Mouse (Mus musculus) kidney, embryonic 16.5 days (tissue): ENCODE measurements around the gene Raf1. TPM values are rescaled to one million over a fixed set of nuclear protein-coding genes. Genes with fewer than 3 reads are reported as not detected.
A peak's percentile ranks its signal among the peaks of the same experiment; 100 is the strongest.
"Not testable (repeated sequence)": the region's sequence is repeated elsewhere in the genome, so short reads cannot be mapped to it uniquely, and the experiment has no call there.

Experiments
- ATAC-seq: fragments of 200-750 bp; cut with Nextera tagmentation; 2 replicates; pipeline ENCODE4 v1.8.0; 2017; ENCODE audit warnings: moderate TSS enrichment; ENCODE audit not compliant: low FRiP score, low TSS enrichment
- H3K27ac ChIP-seq: fragments of 300-500 bp; sonication (generic); 2 replicates; pipeline ENCODE4 v1.5.1; 2014; ENCODE audit warnings: low read length
- H3K27me3 ChIP-seq: fragments of 300-500 bp; sonication (generic); 2 replicates; pipeline ENCODE4 v1.6.1; 2014; ENCODE audit warnings: low read length, control low read depth, mixed read lengths; ENCODE audit not compliant: insufficient read depth
- H3K36me3 ChIP-seq: fragments of 300-500 bp; sonication (generic); 2 replicates; pipeline ENCODE4 v1.6.1; 2014; ENCODE audit warnings: low read length, control low read depth, mixed read lengths; ENCODE audit not compliant: insufficient read depth
- H3K4me1 ChIP-seq: fragments of 300-500 bp; sonication (generic); 2 replicates; pipeline ENCODE4 v1.6.1; 2014; ENCODE audit warnings: low read length, control low read depth, mixed read lengths; ENCODE audit not compliant: insufficient read depth
- H3K4me2 ChIP-seq: fragments of 300-500 bp; sonication (generic); replicated peaks from 2 replicates; pipeline ENCODE4 v1.6.1; 2014; ENCODE audit warnings: low read depth, low read length
- H3K4me3 ChIP-seq: fragments of 300-500 bp; sonication (generic); 2 replicates; pipeline ENCODE4 v1.5.1; 2014; ENCODE audit warnings: mild to moderate bottlenecking, low read length
- H3K9ac ChIP-seq: fragments of 300-500 bp; sonication (generic); replicated peaks from 2 replicates; pipeline ENCODE4 v1.6.1; 2014; ENCODE audit warnings: low read length
- H3K9me3 ChIP-seq: fragments of 300-500 bp; sonication (generic); 2 replicates; pipeline ENCODE4 v1.6.1; 2016; ENCODE audit warnings: low read length, control low read depth
- WGBS: fragments of 180-500 bp; shearing (Covaris S2); extraction: QIAGEN DNeasy Blood & Tissue Kit; methylation state at CpG from one replicate; pipeline ENCODE4 v1.1.7; 2014; 5-methylcytosine and 5-hydroxymethylcytosine counted together
- polyA plus RNA-seq: library from polyadenylated mRNA; unstranded; fragments of >200 nt; fragmentation: Nextera tagmentation; extraction: Ambion mirVana; gene quantifications from 2 replicates; pipeline ENCODE4 v1.2.1, GENCODE M21; 2015

Raf1 gene
- polyA plus RNA-seq, 1 experiment from 2014 or later: 91.0 TPM

DNA sequence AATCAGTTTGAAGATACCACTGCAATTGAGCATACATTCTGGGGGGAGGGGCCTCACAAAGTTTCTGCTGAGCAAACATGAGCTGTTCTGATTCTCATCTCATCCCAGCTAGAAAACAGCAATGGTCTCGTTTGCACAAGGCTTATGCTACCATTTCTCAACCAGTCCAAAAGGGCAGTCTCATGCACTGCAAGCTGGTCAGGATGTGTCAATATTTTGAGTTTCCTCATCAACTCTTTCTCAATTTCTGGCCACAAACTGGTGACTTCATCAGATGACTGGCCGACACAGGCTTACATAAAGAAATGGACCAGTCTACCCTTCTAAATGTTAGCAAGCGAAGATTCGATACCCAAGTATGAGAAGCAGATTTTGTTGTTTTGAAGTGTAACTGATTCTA, 9.8 kb downstream of the Raf1 start:
- Histone ChIP-seq H3K36me3 (0 out of 2 replicates have a peak, but pooled peaks cover 1% of the 10 kb centered on the region), H3K4me2 (no peak overlapping the region), H3K9ac (no peak overlapping the region), H3K27ac (no peak overlapping the region), H3K4me1 (no peaks in the 10 kb centered on the region; the same call in 1 of the 2 replicates), H3K4me3 (no peak overlapping the region), H3K9me3 (no peaks in the 10 kb centered on the region), H3K27me3 (no peaks in the 10 kb centered on the region)
- 79% methylated on average over 4 of the region's 4 CpGs for WGBS
- no peak for ATAC-seq

GRCm38 (mm10) chr6:115664268-115664667, 12.2 kb downstream of the Raf1 start:
- no peaks in the 10 kb centered on the region for H3K27me3 ChIP-seq
- H3K9me3 ChIP-seq: no peaks in the 10 kb centered on the region
- WGBS: 88% methylated on average over 3 of the region's 3 CpGs
- 0 out of 2 replicates have a peak, but pooled peaks cover 3% of the 10 kb centered on the region for H3K36me3 ChIP-seq
- peaks cover 2% of the 10 kb centered on the region; the same call in 1 of the 2 replicates for H3K4me1 ChIP-seq
- H3K4me2 ChIP-seq: no peak overlapping the region
- ATAC-seq: no peak
- H3K27ac ChIP-seq: no peak overlapping the region
- H3K9ac ChIP-seq: no peak overlapping the region
- H3K4me3 ChIP-seq: no peak overlapping the region

DNA sequence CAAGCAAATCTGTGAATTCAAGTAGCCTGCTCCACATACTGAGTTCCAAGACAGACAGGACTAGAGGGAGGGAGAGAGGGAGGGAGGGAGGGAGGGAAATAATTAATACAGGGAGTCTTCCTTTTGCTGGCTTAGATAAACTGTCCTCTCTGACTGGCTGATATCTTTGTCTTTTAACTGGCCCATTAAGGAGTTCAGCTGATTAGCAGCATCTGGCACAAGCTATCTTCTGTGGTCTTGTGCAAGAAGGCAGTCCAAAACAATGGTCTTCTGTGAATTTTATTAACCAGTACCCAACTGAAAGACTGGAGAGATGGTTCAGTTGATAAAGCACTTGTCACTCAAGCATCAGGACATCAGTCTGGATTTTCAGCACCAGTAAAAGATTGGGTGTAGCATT, 17.6 kb downstream of the Raf1 start:
- Histone ChIP-seq H3K4me2 (no peak overlapping the region), H3K4me3 (no peak overlapping the region), H3K9ac (no peak overlapping the region), H3K9me3 (no peaks in the 10 kb centered on the region), H3K27me3 (no peaks in the 10 kb centered on the region), H3K27ac (no peak overlapping the region), H3K36me3 (0 out of 2 replicates have a peak, but pooled peaks cover 3% of the 10 kb centered on the region), H3K4me1 (peaks cover 9% of the 10 kb centered on the region; the same call in 1 of the 2 replicates)
- no peak for ATAC-seq

DNA sequence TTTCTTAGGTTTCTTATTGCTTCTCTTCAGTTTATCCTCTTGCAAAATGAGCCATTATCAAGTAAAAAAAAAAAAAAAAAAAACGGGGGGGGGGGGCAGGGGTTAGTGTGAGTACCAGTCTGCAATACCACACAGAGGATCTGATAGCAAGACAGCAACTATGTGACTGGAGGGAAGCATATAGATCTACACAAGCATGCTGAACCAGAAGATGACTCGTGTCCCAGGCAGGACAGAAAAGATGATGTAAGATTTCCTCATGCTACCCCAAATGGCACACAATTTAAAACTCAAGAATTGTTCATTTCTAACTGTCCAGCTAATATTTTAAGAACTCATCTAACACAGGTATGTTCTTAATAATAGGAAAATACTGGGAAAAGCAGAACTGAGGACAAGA, 22.5 kb downstream of the Raf1 start:
- H3K4me2 ChIP-seq: no peak overlapping the region
- H3K36me3 ChIP-seq: no peaks in the 10 kb centered on the region
- H3K9ac ChIP-seq: no peak overlapping the region
- H3K4me1 ChIP-seq: peaks cover 36% of the 10 kb centered on the region
- H3K27me3 ChIP-seq: no peaks in the 10 kb centered on the region
- H3K27ac ChIP-seq: no peak overlapping the region
- H3K4me3 ChIP-seq: no peak overlapping the region
- H3K9me3 ChIP-seq: no peaks in the 10 kb centered on the region
- ATAC-seq: no peak
- 29% methylated on average over 2 of the region's 2 CpGs for WGBS

GRCm38 (mm10) chr6:115651719-115652118, 24.7 kb downstream of the Raf1 start:
- Histone ChIP-seq H3K9me3 (no peaks in the 10 kb centered on the region), H3K27me3 (no peaks in the 10 kb centered on the region), H3K4me2 (no peak overlapping the region), H3K4me1 (peaks cover 40% of the 10 kb centered on the region), H3K36me3 (no peaks in the 10 kb centered on the region), H3K27ac (no peak overlapping the region), H3K9ac (no peak overlapping the region), H3K4me3 (no peak overlapping the region)
- 0 out of 2 replicates have a peak, but pooled peaks have one; percentile 23 for ATAC-seq

GRCm38 (mm10) chr6:115650476-115651427, 25.7 kb downstream of the Raf1 start:
- H3K27ac ChIP-seq: peak overlapping the region; percentile 75
- ATAC-seq: peak; percentile 63
- no peak overlapping the region for H3K9ac ChIP-seq
- no peak overlapping the region for H3K4me2 ChIP-seq
- no peaks in the 10 kb centered on the region for H3K27me3 ChIP-seq
- H3K4me1 ChIP-seq: peaks cover 40% of the 10 kb centered on the region
- H3K4me3 ChIP-seq: no peak overlapping the region
- WGBS: 32% methylated on average over 5 of the region's 5 CpGs
- no peaks in the 10 kb centered on the region for H3K36me3 ChIP-seq
- no peaks in the 10 kb centered on the region for H3K9me3 ChIP-seq

- Histone ChIP-seq H3K27me3 (no peaks in the 10 kb centered on the region), H3K4me2 (no peak overlapping the region), H3K4me1 (peaks cover 42% of the 10 kb centered on the region), H3K4me3 (no peak overlapping the region), H3K36me3 (no peaks in the 10 kb centered on the region), H3K9ac (no peak overlapping the region), H3K27ac (no peak overlapping the region), H3K9me3 (no peaks in the 10 kb centered on the region)
- 72% methylated on average over 1 of the region's 1 CpGs for WGBS
- ATAC-seq: no peak
Measured at GRCm38 (mm10) chr6:115649792-115650365, 26.6 kb downstream of the Raf1 start.

DNA sequence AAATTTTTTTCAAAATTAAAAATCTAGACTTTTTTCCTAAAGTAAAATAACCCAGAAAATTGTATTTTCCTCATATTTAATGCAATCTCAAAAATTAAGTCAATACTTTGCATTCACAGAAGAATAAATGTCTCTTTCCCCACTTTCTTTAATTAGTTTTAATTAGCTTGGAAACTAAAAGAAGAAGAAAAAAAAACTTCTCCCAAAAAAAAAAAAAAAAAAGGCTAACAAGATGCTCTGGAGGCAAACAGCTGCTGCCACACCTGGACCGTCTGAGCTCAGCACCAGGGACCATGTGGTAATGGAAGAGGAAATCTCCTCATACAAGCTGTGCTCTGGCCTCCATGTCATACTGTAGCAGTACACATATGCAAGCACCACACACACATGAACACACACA, 33.1 kb downstream of the Raf1 start:
- Histone ChIP-seq H3K9ac (no peak overlapping the region), H3K4me2 (no peak overlapping the region), H3K27me3 (no peaks in the 10 kb centered on the region), H3K9me3 (no peaks in the 10 kb centered on the region), H3K4me3 (no peak overlapping the region), H3K27ac (no peak overlapping the region), H3K36me3 (peaks cover 19% of the 10 kb centered on the region; the same call in 1 of the 2 replicates), H3K4me1 (0 out of 2 replicates have a peak, but pooled peaks cover 7% of the 10 kb centered on the region)
- WGBS: 64% methylated on average over 1 of the region's 1 CpGs
- ATAC-seq: no peak

DNA sequence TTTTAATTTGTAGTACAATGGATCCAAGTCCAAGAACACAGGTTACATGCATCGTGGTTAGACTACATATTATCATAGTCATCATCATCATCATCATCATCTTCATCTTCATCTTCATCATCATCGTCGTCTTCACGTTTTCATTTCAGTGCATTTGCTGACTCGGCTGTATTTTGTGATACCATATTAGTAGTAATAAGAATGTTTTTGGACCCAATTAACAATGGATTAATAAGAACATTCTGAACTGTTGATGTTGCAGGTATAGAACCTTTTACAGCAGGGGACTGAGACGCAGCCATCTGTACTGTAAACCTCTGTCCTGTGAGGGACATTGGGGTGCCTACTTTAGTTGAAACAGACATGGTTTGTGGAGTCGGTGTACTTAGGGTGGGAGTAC, 38.2 kb downstream of the Raf1 start:
- ATAC-seq, H3K27ac ChIP-seq, H3K9me3 ChIP-seq, H3K27me3 ChIP-seq, H3K4me1 ChIP-seq, H3K4me3 ChIP-seq, H3K9ac ChIP-seq, H3K4me2 ChIP-seq: not testable (repeated sequence)
- H3K36me3 ChIP-seq: peaks cover 38% of the 10 kb centered on the region
- WGBS: 95% methylated on average over 7 of the region's 7 CpGs

DNA sequence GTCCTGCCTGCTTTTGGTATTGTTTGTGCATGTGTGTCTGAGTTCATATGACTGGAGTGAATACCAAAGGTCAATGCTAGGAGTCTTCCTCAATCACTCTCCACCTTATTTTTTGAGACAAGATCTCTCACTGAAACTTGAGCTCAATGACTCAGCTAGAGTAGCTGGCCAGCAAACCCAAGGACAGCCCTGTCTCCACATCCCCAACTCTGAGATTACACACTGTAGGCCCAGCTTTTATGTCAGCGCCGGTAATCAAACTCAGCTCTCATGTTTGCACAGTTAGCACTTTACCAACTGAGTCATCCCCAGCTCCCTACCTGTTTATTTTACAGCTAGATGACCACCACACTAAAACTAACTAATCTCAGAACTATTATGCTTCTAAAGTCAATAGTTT, 42.4 kb downstream of the Raf1 start:
- no peak overlapping the region for H3K4me2 ChIP-seq
- peaks cover 64% of the 10 kb centered on the region for H3K36me3 ChIP-seq
- no peak overlapping the region for H3K9ac ChIP-seq
- ATAC-seq: no peak
- H3K4me3 ChIP-seq: no peak overlapping the region
- H3K4me1 ChIP-seq: no peaks in the 10 kb centered on the region
- 88% methylated on average over 2 of the region's 2 CpGs for WGBS
- no peak overlapping the region for H3K27ac ChIP-seq
- no peaks in the 10 kb centered on the region for H3K27me3 ChIP-seq
- no peaks in the 10 kb centered on the region for H3K9me3 ChIP-seq
